Mouse (Mus musculus) hindbrain, embryonic 14.5 days (tissue): ENCODE results near the gene Tmem203. TPM values are rescaled to one million over a fixed set of nuclear protein-coding genes. Genes with fewer than 3 reads are reported as not detected.

Source experiments
- ATAC-seq: fragments of 200-750 bp; cut with Nextera tagmentation; 2 replicates; pipeline ENCODE4 v1.8.0; 2017; ENCODE audit warnings: moderate number of reproducible peaks, mild to moderate bottlenecking, moderate TSS enrichment, moderate library complexity; ENCODE audit not compliant: low FRiP score
- DNase-seq: peaks from one replicate; pipeline ENCODE4 v3.0.0-alpha.2; 2015; ENCODE audit warnings: low spot score
- H3K27ac ChIP-seq: fragments of 300-500 bp; sonication (generic); 2 replicates; pipeline ENCODE4 v1.5.1; 2014; ENCODE audit warnings: mild to moderate bottlenecking, moderate library complexity
- H3K27me3 ChIP-seq: fragments of 300-500 bp; sonication (generic); 2 replicates; pipeline ENCODE4 v1.6.1; 2014; ENCODE audit warnings: mild to moderate bottlenecking, low read length, mixed read lengths; ENCODE audit not compliant: control insufficient read depth, insufficient read depth
- H3K36me3 ChIP-seq: fragments of 300-500 bp; sonication (generic); replicated peaks from 2 replicates; pipeline ENCODE4 v1.6.1; 2014; ENCODE audit not compliant: control insufficient read depth, insufficient read depth
- H3K4me1 ChIP-seq: fragments of 300-500 bp; sonication (generic); replicated peaks from 2 replicates; pipeline ENCODE4 v1.6.1; 2014; ENCODE audit warnings: antibody characterized with exemption, low read length, mixed read lengths; ENCODE audit not compliant: control insufficient read depth, insufficient read depth
- H3K4me2 ChIP-seq: fragments of 300-500 bp; sonication (generic); replicated peaks from 2 replicates; pipeline ENCODE4 v1.6.1; 2014; ENCODE audit warnings: mild to moderate bottlenecking, moderate library complexity
- H3K4me3 ChIP-seq: fragments of 300-500 bp; sonication (generic); replicated peaks from 2 replicates; pipeline ENCODE4 v1.5.1; 2014; ENCODE audit warnings: mild to moderate bottlenecking, low read length
- H3K9ac ChIP-seq: fragments of 300-500 bp; sonication (generic); 2 replicates; pipeline ENCODE4 v1.6.1; 2014
- H3K9me3 ChIP-seq: fragments of 300-500 bp; sonication (generic); 2 replicates; pipeline ENCODE4 v1.6.1; 2016; ENCODE audit warnings: low read length; ENCODE audit not compliant: control insufficient read depth
- WGBS: fragments of 180-500 bp; shearing (Covaris S2); extraction: QIAGEN DNeasy Blood & Tissue Kit; methylation state at CpG from one replicate; pipeline ENCODE4 v1.1.7; 2014; 5-methylcytosine and 5-hydroxymethylcytosine counted together
- polyA plus RNA-seq: library from polyadenylated mRNA; unstranded; fragments of >200 nt; fragmentation: Nextera tagmentation; extraction: Ambion mirVana; gene quantifications from 2 replicates; pipeline ENCODE4 v1.2.1, GENCODE M21; 2014

Gene Tmem203
- polyA plus RNA-seq, 1 experiment from 2014 or later = 12.5 TPM

DNA sequence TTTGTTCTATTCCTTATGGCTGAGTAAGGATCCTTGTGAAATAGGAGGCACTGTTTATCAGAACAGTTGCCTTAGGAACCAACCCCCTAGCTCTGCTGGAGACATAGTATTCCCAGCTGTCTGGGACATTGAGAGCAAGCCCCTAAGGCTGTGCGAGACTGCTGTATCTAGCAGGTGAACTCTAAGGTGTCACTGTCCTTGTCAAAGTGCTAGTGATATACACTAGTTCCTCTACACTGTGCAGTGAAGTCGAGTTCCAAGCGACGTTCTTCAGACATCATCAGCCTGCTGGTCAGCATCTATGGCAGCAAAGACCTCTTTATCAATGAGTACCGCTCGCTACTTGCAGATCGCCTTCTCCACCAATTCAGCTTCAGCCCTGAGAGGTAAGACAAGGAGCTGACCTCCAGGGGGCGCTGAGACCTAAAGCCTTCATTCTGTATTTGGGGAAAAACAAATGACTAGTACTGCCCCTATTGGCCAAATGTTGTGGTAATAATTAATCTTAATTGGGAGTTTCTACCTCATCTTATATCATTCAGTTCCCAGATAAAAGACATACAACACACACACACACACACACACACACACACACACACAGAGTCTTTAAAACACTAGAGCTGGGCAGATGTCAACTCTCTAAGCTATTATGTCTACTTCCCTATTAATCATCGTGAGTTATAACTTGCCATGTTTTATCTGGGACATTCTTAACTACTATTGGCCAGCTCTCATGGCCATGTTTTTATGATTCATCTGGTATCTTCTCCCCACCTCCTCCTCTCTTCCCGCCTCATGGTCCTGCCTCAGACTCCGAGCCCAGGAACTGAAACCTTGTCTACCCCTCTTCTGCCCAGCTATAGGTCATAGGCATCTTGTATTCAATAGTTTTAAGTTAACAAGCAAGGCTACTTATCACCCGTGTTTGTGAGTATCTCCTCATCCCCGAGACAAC is 24.0 kb downstream of the Tmem203 start:
- H3K9me3 ChIP-seq = no peaks in the 10 kb centered on the region
- H3K36me3 ChIP-seq = peaks cover 99% of the 10 kb centered on the region
- DNase-seq (peak; percentile 77), ATAC-seq (0 out of 2 replicates have a peak, but pooled peaks have one; percentile 36)
- no peak overlapping the region for H3K4me3 ChIP-seq
- no peaks in the 10 kb centered on the region for H3K4me1 ChIP-seq
- 61% methylated on average over 13 of the region's 13 CpGs for WGBS
- H3K9ac ChIP-seq = no peak overlapping the region
- H3K4me2 ChIP-seq = no peak overlapping the region
- no peaks in the 10 kb centered on the region for H3K27me3 ChIP-seq
- H3K27ac ChIP-seq = no peak overlapping the region

- Histone ChIP-seq H3K27ac (no peak overlapping the region), H3K4me1 (peaks cover 14% of the 10 kb centered on the region), H3K4me3 (no peak overlapping the region), H3K27me3 (peaks cover 28% of the 10 kb centered on the region), H3K9me3 (no peaks in the 10 kb centered on the region), H3K4me2 (no peak overlapping the region), H3K36me3 (peaks cover 60% of the 10 kb centered on the region), H3K9ac (no peak overlapping the region)
- WGBS = 92% methylated on average over 2 of the region's 2 CpGs
- no peak for DNase-seq
- no peak for ATAC-seq
Observed at GRCm38 (mm10) chr2:25285551-25285950, 30.3 kb downstream of the Tmem203 start.

GRCm38 (mm10) chr2:25286314-25286713 is 31.1 kb downstream of the Tmem203 start:
- Histone ChIP-seq H3K27ac (no peak overlapping the region), H3K4me2 (no peak overlapping the region), H3K9ac (no peak overlapping the region), H3K36me3 (peaks cover 53% of the 10 kb centered on the region), H3K4me1 (peaks cover 21% of the 10 kb centered on the region), H3K4me3 (no peak overlapping the region), H3K27me3 (peaks cover 35% of the 10 kb centered on the region), H3K9me3 (no peaks in the 10 kb centered on the region)
- DNase-seq = no peak
- no peak for ATAC-seq
- 83% methylated on average over 1 of the region's 1 CpGs for WGBS

DNA sequence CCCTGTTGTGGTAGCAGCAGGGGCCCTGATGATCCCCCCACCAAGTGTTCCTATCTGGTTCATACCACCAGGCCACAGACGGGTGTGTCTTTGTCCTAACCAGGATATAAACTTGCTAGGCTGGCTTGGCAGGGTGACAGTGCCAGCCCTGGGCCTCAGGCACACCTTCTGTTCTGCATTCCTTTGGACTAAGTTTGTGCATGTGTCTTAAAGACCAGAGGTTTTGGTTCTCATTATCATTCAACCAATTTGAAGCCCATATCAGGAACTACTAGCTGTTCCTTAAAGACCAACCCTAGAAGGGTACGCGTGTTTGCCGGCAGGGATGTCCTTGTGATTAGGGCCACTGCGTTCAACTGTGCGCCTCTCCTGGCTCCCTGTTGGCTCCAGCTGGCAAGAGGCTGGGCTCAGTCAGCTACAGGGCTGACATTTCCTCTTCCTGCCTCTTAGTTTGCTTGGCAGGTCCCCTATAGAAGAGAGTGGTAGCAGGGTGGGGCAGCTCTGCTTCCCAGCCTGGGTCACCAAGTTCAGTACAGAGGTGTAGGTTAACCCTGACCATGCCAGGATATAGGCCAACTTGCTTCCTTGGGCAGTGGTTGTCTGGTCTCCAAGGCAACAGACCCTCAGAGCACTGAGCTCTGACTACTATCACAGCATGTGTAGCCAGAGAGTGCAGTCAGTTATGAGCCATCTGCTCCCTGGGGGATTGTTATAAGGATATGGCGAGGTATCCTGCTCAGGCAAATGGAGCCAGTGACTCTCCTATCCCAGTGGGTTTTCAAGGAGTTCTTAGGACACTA is 31.8 kb downstream of the Tmem203 start:
- Histone ChIP-seq H3K9ac (no peak overlapping the region), H3K27me3 (peaks cover 42% of the 10 kb centered on the region), H3K4me1 (peaks cover 21% of the 10 kb centered on the region), H3K4me2 (no peak overlapping the region), H3K36me3 (peaks cover 47% of the 10 kb centered on the region), H3K27ac (no peak overlapping the region), H3K9me3 (no peaks in the 10 kb centered on the region), H3K4me3 (no peak overlapping the region)
- no peak for ATAC-seq
- 65% methylated on average over 7 of the region's 7 CpGs for WGBS
- no peak for DNase-seq

- ATAC-seq = no peak
- peaks cover 36% of the 10 kb centered on the region for H3K36me3 ChIP-seq
- no peak within 1 kb of the TSS for H3K9ac ChIP-seq
- 80% methylated on average over 6 of the region's 6 CpGs for WGBS
- peaks cover 53% of the 10 kb centered on the region for H3K27me3 ChIP-seq
- H3K4me1 ChIP-seq = peaks cover 21% of the 10 kb centered on the region
- no peak within 1 kb of the TSS for H3K4me3 ChIP-seq
- no peak within 1 kb of the TSS for H3K27ac ChIP-seq
- DNase-seq = no peak
- no peaks in the 10 kb centered on the region for H3K9me3 ChIP-seq
- no peak within 1 kb of the TSS for H3K4me2 ChIP-seq
Observed at GRCm38 (mm10) chr2:25287927-25288649, 32.8 kb downstream of the Tmem203 start, which contains the start of gene Tmem210. Tmem210 (plus strand) TSS chr2:25288145.

DNA sequence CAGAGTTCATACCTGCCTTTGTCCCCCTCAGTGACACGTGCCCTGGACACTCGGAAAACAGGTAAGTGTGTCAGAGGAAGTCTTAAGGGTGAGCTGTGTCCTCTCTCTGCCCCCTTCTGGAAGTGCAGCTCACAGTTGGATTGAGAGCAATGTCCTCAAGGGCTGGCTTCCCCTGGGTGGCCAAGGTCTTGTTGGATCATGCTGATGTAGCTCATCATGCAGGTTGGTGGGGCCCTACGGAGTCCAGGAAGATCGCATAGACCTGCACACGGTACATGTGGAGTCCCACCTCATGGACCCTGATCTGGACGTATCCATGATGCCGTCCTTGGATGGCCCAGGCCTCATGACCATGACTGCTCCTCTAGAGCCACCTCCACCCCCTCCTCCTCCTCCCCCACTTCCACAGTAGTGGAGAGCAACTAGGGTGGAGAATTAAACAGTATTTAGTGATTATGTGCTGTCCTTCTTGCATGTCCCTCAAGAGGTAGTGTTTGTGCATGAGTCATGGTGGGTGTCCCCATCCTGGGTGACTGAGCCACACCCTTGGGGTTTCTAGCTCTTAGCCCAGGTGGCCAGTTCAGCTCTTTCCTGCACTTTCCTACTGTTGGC is 33.6 kb downstream of the Tmem203 start:
- Histone ChIP-seq H3K4me3 (no peak overlapping the region), H3K27ac (no peak overlapping the region), H3K27me3 (peaks cover 61% of the 10 kb centered on the region), H3K4me1 (peaks cover 21% of the 10 kb centered on the region), H3K9me3 (no peaks in the 10 kb centered on the region), H3K36me3 (peaks cover 32% of the 10 kb centered on the region), H3K4me2 (no peak overlapping the region), H3K9ac (no peak overlapping the region)
- WGBS = 78% methylated on average over 7 of the region's 7 CpGs
- DNase-seq (no peak), ATAC-seq (no peak)

GRCm38 (mm10) chr2:25289651-25290050 is 34.4 kb downstream of the Tmem203 start, which contains the start of gene Lrrc26:
Lrrc26 (plus strand) TSS chr2:25289915.
- no peak for ATAC-seq
- no peak within 1 kb of the TSS for H3K27ac ChIP-seq
- peak within 1 kb of the TSS; percentile 44; the same call in 1 of the 2 replicates for H3K9ac ChIP-seq
- no peak for DNase-seq
- peaks cover 27% of the 10 kb centered on the region for H3K36me3 ChIP-seq
- peak within 1 kb of the TSS; percentile 26 for H3K4me3 ChIP-seq
- peaks cover 21% of the 10 kb centered on the region for H3K4me1 ChIP-seq
- peak within 1 kb of the TSS; percentile 56 for H3K4me2 ChIP-seq
- H3K9me3 ChIP-seq = no peaks in the 10 kb centered on the region
- WGBS = 9% methylated on average over 11 of the region's 11 CpGs
- H3K27me3 ChIP-seq = peaks cover 66% of the 10 kb centered on the region

- DNase-seq (peak; percentile 63), ATAC-seq (peak; percentile 35; the same call in 1 of the 2 replicates)
- Histone ChIP-seq H3K27ac (no peak overlapping the region), H3K27me3 (peaks cover 66% of the 10 kb centered on the region), H3K36me3 (peaks cover 24% of the 10 kb centered on the region), H3K9me3 (no peaks in the 10 kb centered on the region), H3K4me3 (peak overlapping the region; percentile 26), H3K9ac (peak overlapping the region; percentile 44; the same call in 1 of the 2 replicates), H3K4me1 (peaks cover 21% of the 10 kb centered on the region), H3K4me2 (peak overlapping the region; percentile 56)
- 2% methylated on average over 54 of the region's 54 CpGs for WGBS
Observed at GRCm38 (mm10) chr2:25290101-25290815, 35.0 kb downstream of the Tmem203 start.
